Mouse (Mus musculus): ENCODE results near the gene Clec2i. TPM values are rescaled to one million over a fixed set of nuclear protein-coding genes. Genes with fewer than 3 reads are reported as not detected.
"Not testable (repeated sequence)": the region's sequence is repeated elsewhere in the genome, so short reads cannot be mapped to it uniquely, and the experiment has no call there.

Gene Clec2i
- polyA plus RNA-seq, 1 experiment from 2014 or later, result not detected

DNA sequence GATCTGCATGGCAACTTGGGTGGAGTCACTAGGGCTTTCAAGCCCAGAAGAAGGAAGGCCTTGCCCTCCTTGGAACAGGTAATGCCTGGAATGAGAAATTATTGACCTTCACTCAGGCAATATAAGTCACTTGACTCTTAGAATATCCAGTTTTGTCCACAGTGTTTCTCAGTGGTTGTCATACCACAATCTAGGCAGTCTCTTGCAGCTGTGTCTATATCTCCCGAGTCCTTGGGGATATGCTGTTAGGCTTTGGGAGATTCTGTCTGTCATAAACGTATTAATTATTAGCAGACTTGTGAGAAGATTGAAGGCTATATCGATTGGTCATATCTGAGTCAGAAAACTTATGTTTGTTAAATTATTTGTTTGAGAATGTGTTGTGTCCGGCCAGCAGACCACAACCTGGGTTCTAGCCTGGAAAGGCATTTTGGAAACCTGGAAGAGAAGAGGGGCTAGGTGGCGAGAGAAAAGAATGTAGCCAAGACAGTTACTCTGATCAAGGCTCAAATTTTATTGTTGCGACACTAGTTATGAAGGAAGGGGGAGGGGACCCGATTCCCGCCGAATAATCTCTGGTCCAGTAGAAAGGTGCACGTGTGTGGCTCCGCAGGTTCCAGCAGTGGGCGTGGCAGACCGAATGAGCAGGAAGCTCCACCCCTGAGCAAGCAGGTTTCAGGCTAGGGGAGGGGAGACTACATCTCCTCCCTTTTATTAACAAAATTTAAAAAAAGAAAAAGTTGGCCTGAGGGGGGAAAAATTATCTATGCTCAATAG is 48.7 kb downstream of the Clec2i start:
- H3K9me3 ChIP-seq (ENCODE audit: control insufficient read depth, low read length); H3K4me2 ChIP-seq (ENCODE audit: low read depth, low read length); H3K36me3 ChIP-seq (ENCODE audit: control insufficient read depth, insufficient read depth, low read length); H3K4me1 ChIP-seq (ENCODE audit: control insufficient read depth, insufficient read depth, low read length); H3K27me3 ChIP-seq (ENCODE audit: control insufficient read depth, insufficient read depth, low read length); H3K4me3 ChIP-seq (ENCODE audit: low read depth, low read length); H3K27ac ChIP-seq (ENCODE audit: low read depth, low read length); ATAC-seq (ENCODE audit: low read depth); H3K9ac ChIP-seq (replicated peaks; ENCODE audit: low read depth, low read length): not testable (repeated sequence)
- 94% methylated on average over 4 of the region's 13 CpGs for WGBS

GRCm38 (mm10) chr6:128941646-128942421 is 54.4 kb downstream of the Clec2i start:
- no peak for ATAC-seq (ENCODE audit: low read depth)
- Histone ChIP-seq H3K9ac (replicated peaks; ENCODE audit: low read depth, low read length) (no peak overlapping the region), H3K36me3 (ENCODE audit: control insufficient read depth, insufficient read depth, low read length) (no peaks in the 10 kb centered on the region), H3K4me3 (ENCODE audit: low read depth, low read length) (no peak overlapping the region), H3K27me3 (ENCODE audit: control insufficient read depth, insufficient read depth, low read length) (no peaks in the 10 kb centered on the region), H3K9me3 (ENCODE audit: control insufficient read depth, low read length) (no peaks in the 10 kb centered on the region), H3K4me1 (ENCODE audit: control insufficient read depth, insufficient read depth, low read length) (no peaks in the 10 kb centered on the region), H3K4me2 (ENCODE audit: low read depth, low read length) (no peak overlapping the region), H3K27ac (ENCODE audit: low read depth, low read length) (no peak overlapping the region)
- 88% methylated on average over 5 of the region's 5 CpGs for WGBS

DNA sequence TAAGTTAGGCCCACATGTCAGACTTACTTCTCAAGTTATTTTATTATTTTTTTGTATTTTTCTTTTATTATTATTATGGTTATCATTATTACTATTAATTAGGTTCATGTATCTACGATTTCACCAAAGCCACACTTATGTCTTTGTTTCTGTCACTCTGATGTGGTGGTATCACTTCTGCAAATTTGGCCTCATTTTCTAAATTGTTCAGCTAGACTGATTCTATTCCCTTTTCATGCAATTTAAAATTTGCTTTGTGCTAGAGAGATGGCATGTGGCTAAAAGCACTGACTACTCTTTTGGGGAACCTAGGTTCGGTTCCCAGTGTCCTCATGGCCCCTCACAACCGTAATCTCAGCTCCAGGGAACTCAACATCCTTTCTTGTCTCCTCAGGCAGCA is 58.2 kb downstream of the Clec2i start:
- Histone ChIP-seq H3K4me3 (ENCODE audit: low read depth, low read length) (no peak overlapping the region), H3K9me3 (ENCODE audit: control insufficient read depth, low read length) (no peaks in the 10 kb centered on the region), H3K4me1 (ENCODE audit: control insufficient read depth, insufficient read depth, low read length) (no peaks in the 10 kb centered on the region), H3K9ac (replicated peaks; ENCODE audit: low read depth, low read length) (no peak overlapping the region), H3K27me3 (ENCODE audit: control insufficient read depth, insufficient read depth, low read length) (no peaks in the 10 kb centered on the region), H3K4me2 (ENCODE audit: low read depth, low read length) (no peak overlapping the region), H3K36me3 (ENCODE audit: control insufficient read depth, insufficient read depth, low read length) (no peaks in the 10 kb centered on the region), H3K27ac (ENCODE audit: low read depth, low read length) (no peak overlapping the region)
- ATAC-seq (ENCODE audit: low read depth), result no peak
- WGBS, result 86% methylated on average over 3 of the region's 3 CpGs

Small RNAs within 50 kb of the gene (microRNA-seq; reads per million reads assigned to microRNA genes)
- not detected for gene Gm27336

Other genes with a start within 250 kb of the Clec2i start
- gene Clec2h, start 225.2 kb upstream of the Clec2i start, polyA plus RNA-seq (2014; fragmentation: Nextera tagmentation; extraction: Ambion mirVana), result not detected in 2 replicates
- gene Klrb1, start 164.5 kb upstream of the Clec2i start, polyA plus RNA-seq (2014; fragmentation: Nextera tagmentation; extraction: Ambion mirVana), result 0.35 and 0.48 TPM in 2 replicates
- gene Klrb1c, start 98.4 kb upstream of the Clec2i start, polyA plus RNA-seq (2014; fragmentation: Nextera tagmentation; extraction: Ambion mirVana), result not detected in 2 replicates
- not detected in 2 replicates for gene Gm44511, start 61.3 kb upstream of the Clec2i start, polyA plus RNA-seq (2014; fragmentation: Nextera tagmentation; extraction: Ambion mirVana)
- gene Klrb1b, start 61.3 kb upstream of the Clec2i start, polyA plus RNA-seq (2014; fragmentation: Nextera tagmentation; extraction: Ambion mirVana), result not detected in 2 replicates
- gene BC035044, start 3.5 kb downstream of the Clec2i start, polyA plus RNA-seq (2014; fragmentation: Nextera tagmentation; extraction: Ambion mirVana), result 0.50 TPM in 2 replicates
- gene Clec2g, start 46.8 kb downstream of the Clec2i start, polyA plus RNA-seq (2014; fragmentation: Nextera tagmentation; extraction: Ambion mirVana), result not detected in 2 replicates
- 0.23 and 0.83 TPM in 2 replicates for gene Klrb1f, start 158.3 kb downstream of the Clec2i start, polyA plus RNA-seq (2014; fragmentation: Nextera tagmentation; extraction: Ambion mirVana)
- gene Clec2e, start 213.3 kb downstream of the Clec2i start, polyA plus RNA-seq (2014; fragmentation: Nextera tagmentation; extraction: Ambion mirVana), result not detected in 2 replicates